11 mouse cellular contexts compared by ENCODE assay signal in genomic region chr12:26191268-26191981, GRCm38 (mm10).
DNase-seq lines count a peak whose midpoint lies in the region; ATAC-seq and TF ChIP-seq lines count a peak whose summit lies in the region.
"Had no signal": no experiment of that assay in that cellular context is flagged by ENCODE, and none has a peak within 500 bp of the region (broad histone marks: within the 10 kb centered on the region; RNA-seq: fewer than 3 reads in every experiment).

No protein-coding gene starts in this region.

- H3K36me3 ChIP-seq in kidney, embryonic 16.5 days (ENCODE audit: insufficient read depth, low read length): no peaks in the 10 kb centered on the region
- H3K36me3 ChIP-seq in kidney, adult 2 months (ENCODE audit: control insufficient read depth, insufficient read depth, low read length): no peaks in the 10 kb centered on the region
- no peaks in the 10 kb centered on the region for H3K36me3 ChIP-seq in forebrain, embryonic 12.5 days (replicated peaks)
- H3K36me3 ChIP-seq in limb, embryonic 15.5 days: no peaks in the 10 kb centered on the region
- no peaks in the 10 kb centered on the region for H3K36me3 ChIP-seq in midbrain, embryonic 13.5 days
- H3K36me3 ChIP-seq: liver, embryonic 15.5 days; stomach, embryonic 15.5 days had no signal

- no peaks in the 10 kb centered on the region for H3K27me3 ChIP-seq in kidney, embryonic 16.5 days (ENCODE audit: insufficient read depth, low read length)
- H3K27me3 ChIP-seq in kidney, adult 2 months (replicated peaks; ENCODE audit: control insufficient read depth, insufficient read depth, low read length): no peaks in the 10 kb centered on the region
- no peaks in the 10 kb centered on the region for H3K27me3 ChIP-seq in forebrain, embryonic 12.5 days
- H3K27me3 ChIP-seq in limb, embryonic 15.5 days: no peaks in the 10 kb centered on the region
- no peaks in the 10 kb centered on the region for H3K27me3 ChIP-seq in midbrain, embryonic 13.5 days
- H3K27me3 ChIP-seq: liver, embryonic 15.5 days; stomach, embryonic 15.5 days had no signal

- no peak overlapping the region for H3K4me2 ChIP-seq in kidney, embryonic 16.5 days (replicated peaks; ENCODE audit: low read depth, low read length)
- no peak overlapping the region for H3K4me2 ChIP-seq in forebrain, embryonic 12.5 days
- no peak overlapping the region for H3K4me2 ChIP-seq in limb, embryonic 15.5 days
- no peak overlapping the region for H3K4me2 ChIP-seq in midbrain, embryonic 13.5 days (replicated peaks)
- H3K4me2 ChIP-seq: liver, embryonic 15.5 days; stomach, embryonic 15.5 days had no signal

- no peak for DNase-seq in kidney, adult 2 months
- DNase-seq in brain, embryonic 14.5 days (ENCODE audit: low read depth): peak; percentile 84
- DNase-seq in gastrocnemius, postnatal 10 days: no peak
- no peak for DNase-seq in thymus, postnatal 14 days

- no peak for TF ChIP-seq POLR2A in kidney, adult 2 months (IDR thresholded peaks at IDR 0.05; ENCODE audit: low read depth, low read length)
- no peak for TF ChIP-seq POLR2A in brain, embryonic 14.5 days (IDR thresholded peaks at IDR 0.05; ENCODE audit: borderline replicate concordance, extremely low read depth, insufficient read depth, insufficient read length, poor library complexity, severe bottlenecking)

- H3K9me3 ChIP-seq in kidney, embryonic 16.5 days (ENCODE audit: low read length): no peaks in the 10 kb centered on the region
- no peaks in the 10 kb centered on the region for H3K9me3 ChIP-seq in forebrain, embryonic 12.5 days
- H3K9me3 ChIP-seq in limb, embryonic 15.5 days: no peaks in the 10 kb centered on the region
- no peaks in the 10 kb centered on the region for H3K9me3 ChIP-seq in midbrain, embryonic 13.5 days
- H3K9me3 ChIP-seq: liver, embryonic 15.5 days; stomach, embryonic 15.5 days had no signal

- peak; percentile 39; the same call in 1 of the 2 replicates for ATAC-seq in kidney, embryonic 16.5 days (ENCODE audit: low FRiP score, low TSS enrichment)
- ATAC-seq in forebrain, embryonic 12.5 days (ENCODE audit: low FRiP score): 0 out of 2 replicates have a peak, but pooled peaks have one; percentile 6
- peak; percentile 30; the same call in 1 of the 2 replicates for ATAC-seq in limb, embryonic 15.5 days (ENCODE audit: insufficient number of reproducible peaks, low FRiP score, low TSS enrichment, low read depth)
- ATAC-seq in midbrain, embryonic 13.5 days: no peak

- no peak for TF ChIP-seq CTCF in kidney, adult 2 months (conservative IDR thresholded peaks at IDR 0.05; ENCODE audit: insufficient read depth, insufficient read length, low read depth, low read length)
- TF ChIP-seq CTCF in brain, embryonic 14.5 days (IDR thresholded peaks at IDR 0.05; ENCODE audit: borderline replicate concordance, extremely low read depth, insufficient read depth, insufficient read length): no peak

- no peak overlapping the region for H3K9ac ChIP-seq in kidney, embryonic 16.5 days (replicated peaks; ENCODE audit: low read length)
- no peak overlapping the region for H3K9ac ChIP-seq in forebrain, embryonic 12.5 days
- H3K9ac ChIP-seq in limb, embryonic 15.5 days: no peak overlapping the region
- H3K9ac ChIP-seq in midbrain, embryonic 13.5 days (replicated peaks): no peak overlapping the region
- H3K9ac ChIP-seq: liver, embryonic 15.5 days; stomach, embryonic 15.5 days had no signal

- WGBS in kidney, embryonic 16.5 days: 37% methylated on average over 15 of the region's 15 CpGs
- WGBS in kidney, adult 2 months: 37% methylated on average over 15 of the region's 15 CpGs
- 48% methylated on average over 15 of the region's 15 CpGs for WGBS in forebrain, embryonic 12.5 days
- 39% methylated on average over 15 of the region's 15 CpGs for WGBS in limb, embryonic 15.5 days
- WGBS in midbrain, embryonic 13.5 days: 43% methylated on average over 15 of the region's 15 CpGs

- H3K4me1 ChIP-seq in kidney, embryonic 16.5 days (ENCODE audit: insufficient read depth, low read length): peaks cover 7% of the 10 kb centered on the region; the same call in 1 of the 2 replicates
- no peaks in the 10 kb centered on the region for H3K4me1 ChIP-seq in kidney, adult 2 months (ENCODE audit: control insufficient read depth, insufficient read depth, low read length)
- peaks cover 11% of the 10 kb centered on the region for H3K4me1 ChIP-seq in forebrain, embryonic 12.5 days
- H3K4me1 ChIP-seq in limb, embryonic 15.5 days: no peaks in the 10 kb centered on the region
- peaks cover 12% of the 10 kb centered on the region for H3K4me1 ChIP-seq in midbrain, embryonic 13.5 days (replicated peaks)
- H3K4me1 ChIP-seq: liver, embryonic 15.5 days; stomach, embryonic 15.5 days had no signal

- H3K4me3 ChIP-seq in kidney, embryonic 16.5 days (ENCODE audit: low read length): no peak overlapping the region
- H3K4me3 ChIP-seq in kidney, adult 2 months (ENCODE audit: insufficient read depth, low read depth, low read length): no peak overlapping the region
- no peak overlapping the region for H3K4me3 ChIP-seq in forebrain, embryonic 12.5 days (replicated peaks)
- H3K4me3 ChIP-seq in limb, embryonic 15.5 days: no peak overlapping the region
- no peak overlapping the region for H3K4me3 ChIP-seq in midbrain, embryonic 13.5 days (replicated peaks)
- H3K4me3 ChIP-seq: erythroblast, embryonic 14.5 days; liver, embryonic 15.5 days; stomach, embryonic 15.5 days had no signal

- H3K27ac ChIP-seq in kidney, embryonic 16.5 days (ENCODE audit: low read length): no peak overlapping the region
- no peak overlapping the region for H3K27ac ChIP-seq in kidney, adult 2 months (ENCODE audit: insufficient read depth, low read depth, low read length)
- peak overlapping the region; percentile 42; the same call in 1 of the 2 replicates for H3K27ac ChIP-seq in forebrain, embryonic 12.5 days
- 0 out of 2 replicates have a peak overlapping the region, but pooled peaks have one; percentile 39 for H3K27ac ChIP-seq in limb, embryonic 15.5 days
- no peak overlapping the region for H3K27ac ChIP-seq in midbrain, embryonic 13.5 days
- H3K27ac ChIP-seq: liver, embryonic 15.5 days; stomach, embryonic 15.5 days had no signal

Comparison
In these comparisons a context has a peak if more than half of its experiments do, and no peak if none do; other contexts are left out.
1. H3K27ac ChIP-seq: peak in forebrain, embryonic 12.5 days (single experiment) and limb, embryonic 15.5 days (single experiment); none in kidney, embryonic 16.5 days (single experiment), kidney, adult 2 months (single experiment) and midbrain, embryonic 13.5 days (single experiment).